Comparison of ENCODE assay signal across 14 mouse cellular contexts in the genomic region with DNA sequence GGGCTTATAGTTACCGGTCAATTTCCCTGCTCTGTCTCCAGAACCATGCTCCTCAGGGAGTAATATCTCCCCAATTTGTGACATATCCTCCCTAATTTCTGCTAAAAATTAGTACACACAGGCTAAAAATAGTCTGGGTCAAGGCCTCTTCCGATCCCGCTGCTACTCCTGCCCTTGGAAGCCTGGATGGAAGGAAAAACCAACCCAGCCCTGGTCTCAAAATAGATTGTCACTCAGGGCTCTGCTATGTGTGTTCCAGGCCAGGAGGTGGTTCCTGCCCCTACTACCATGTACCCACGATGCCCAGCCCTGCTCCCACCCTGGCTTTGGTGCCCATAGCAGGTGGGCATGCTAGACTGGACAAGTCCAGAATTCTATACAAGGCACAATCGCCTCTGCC. TPM values are rescaled to one million over a fixed set of nuclear protein-coding genes. Genes with fewer than 3 reads are reported as not detected.
DNase-seq lines count a peak whose midpoint lies in the region; ATAC-seq and TF ChIP-seq lines count a peak whose summit lies in the region.
"Had no signal": no experiment of that assay in that cellular context is flagged by ENCODE, and none has a peak within 500 bp of the region (broad histone marks: within the 10 kb centered on the region; RNA-seq: fewer than 3 reads in every experiment).

No protein-coding gene starts in this region.

- DNase-seq in gastrocnemius, adult 8-10 months (ENCODE audit: low spot score in 2 of 2): peak; percentile 37 to 45
- no peak for DNase-seq in gastrocnemius, postnatal 14 days
- DNase-seq in liver, adult 2 months (ENCODE audit: extremely low read depth, low read depth, low spot score): no peak
- DNase-seq in heart, embryonic 10.5 days (ENCODE audit: low spot score): no peak
- no peak for DNase-seq in cerebellum, postnatal 36 days
- DNase-seq in layer of hippocampus, adult 18-20 months (ENCODE audit: low spot score in 2 of 2): no peak
- DNase-seq: cerebellum, adult 2 months; lung, postnatal 14 days had no signal

- 81% methylated on average over 5 of the region's 5 CpGs for WGBS in liver, adult 2 months
- WGBS in liver, embryonic 12.5 days (ENCODE audit: insufficient replicate concordance): 74% methylated on average over 5 of the region's 5 CpGs
- 45% methylated on average over 5 of the region's 5 CpGs for WGBS in heart, embryonic 10.5 days
- 64% methylated on average over 5 of the region's 5 CpGs for WGBS in macrophage (ENCODE audit: missing documents)

- no peaks in the 10 kb centered on the region for H3K9me3 ChIP-seq in liver, embryonic 12.5 days (replicated peaks)
- H3K9me3 ChIP-seq in heart, embryonic 10.5 days: no peaks in the 10 kb centered on the region
- H3K9me3 ChIP-seq: embryonic facial prominence, embryonic 12.5 days; intestine, embryonic 15.5 days had no signal

- peaks cover 6% of the 10 kb centered on the region for H3K4me1 ChIP-seq in liver, adult 2 months (ENCODE audit: control insufficient read depth, insufficient read depth, low read length)
- no peaks in the 10 kb centered on the region for H3K4me1 ChIP-seq in liver, embryonic 12.5 days
- peaks cover 41% of the 10 kb centered on the region for H3K4me1 ChIP-seq in heart, embryonic 10.5 days
- H3K4me1 ChIP-seq: intestine, embryonic 15.5 days had no signal

- H3K79me2 ChIP-seq in liver, adult 2 months (ENCODE audit: control insufficient read depth, insufficient read depth, low read length): no peaks in the 10 kb centered on the region; the same call in 1 of the 2 replicates
- H3K79me2 ChIP-seq in macrophage (ENCODE audit: inconsistent target): peaks cover 22% of the 10 kb centered on the region; the same call in 1 of the 2 replicates

- H3K27ac ChIP-seq in liver, adult 2 months (replicated peaks; ENCODE audit: insufficient read depth, low read depth, low read length): peak overlapping the region; percentile 81
- H3K27ac ChIP-seq in liver, embryonic 12.5 days: no peak overlapping the region
- peak overlapping the region; percentile 42 for H3K27ac ChIP-seq in heart, embryonic 10.5 days
- H3K27ac ChIP-seq in macrophage: peak overlapping the region; percentile 84
- H3K27ac ChIP-seq: embryonic facial prominence, embryonic 12.5 days; intestine, embryonic 15.5 days had no signal

- no peak for ATAC-seq in liver, embryonic 12.5 days
- ATAC-seq: CD4-positive, CD25-positive, alpha-beta regulatory T cell, adult 4 months; forebrain, embryonic 14.5 days; intestine, embryonic 15.5 days had no signal

- no peak overlapping the region for H3K4me2 ChIP-seq in liver, embryonic 12.5 days
- H3K4me2 ChIP-seq: embryonic facial prominence, embryonic 12.5 days; intestine, embryonic 15.5 days had no signal

- no peaks in the 10 kb centered on the region for H3K27me3 ChIP-seq in liver, adult 2 months (ENCODE audit: control insufficient read depth, insufficient read depth, low read length)
- H3K27me3 ChIP-seq in liver, embryonic 12.5 days (replicated peaks): no peaks in the 10 kb centered on the region; the same call in 1 of the 2 replicates
- 0 out of 2 replicates have a peak, but pooled peaks cover 4% of the 10 kb centered on the region for H3K27me3 ChIP-seq in heart, embryonic 10.5 days (ENCODE audit: insufficient read depth, poor library complexity, severe bottlenecking)
- H3K27me3 ChIP-seq: embryonic facial prominence, embryonic 12.5 days; intestine, embryonic 15.5 days had no signal

- intact Hi-C loops in gastrocnemius, postnatal 14 days (cut with DNase I; ENCODE audit: low total_unique reads): no loop called here

- TF ChIP-seq POLR2A in liver, adult 2 months (IDR thresholded peaks at IDR 0.05; ENCODE audit: extremely low read depth, insufficient read depth, low read length): no peak

- no peak overlapping the region for H3K9ac ChIP-seq in liver, adult 2 months (ENCODE audit: low read depth, low read length)
- H3K9ac ChIP-seq in liver, embryonic 12.5 days: no peak overlapping the region
- H3K9ac ChIP-seq: embryonic facial prominence, embryonic 12.5 days; intestine, embryonic 15.5 days had no signal

- H3K4me3 ChIP-seq in liver, adult 2 months (ENCODE audit: insufficient read depth, low read depth, low read length): no peak overlapping the region
- no peak overlapping the region for H3K4me3 ChIP-seq in liver, embryonic 12.5 days
- H3K4me3 ChIP-seq in heart, embryonic 10.5 days: no peak overlapping the region
- no peak overlapping the region for H3K4me3 ChIP-seq in macrophage (ENCODE audit: inconsistent target)
- H3K4me3 ChIP-seq: embryonic facial prominence, embryonic 12.5 days; intestine, embryonic 15.5 days had no signal

- TF ChIP-seq CTCF in liver, adult 2 months (IDR thresholded peaks at IDR 0.05; ENCODE audit: low read depth, low read length): no peak

- no peaks in the 10 kb centered on the region for H3K36me3 ChIP-seq in liver, adult 2 months (ENCODE audit: control insufficient read depth, insufficient read depth, low read length)
- no peaks in the 10 kb centered on the region for H3K36me3 ChIP-seq in liver, embryonic 12.5 days
- no peaks in the 10 kb centered on the region for H3K36me3 ChIP-seq in heart, embryonic 10.5 days
- no peaks in the 10 kb centered on the region for H3K36me3 ChIP-seq in macrophage (ENCODE audit: inconsistent target)
- H3K36me3 ChIP-seq: embryonic facial prominence, embryonic 12.5 days; intestine, embryonic 15.5 days had no signal

RNA-seq across cellular contexts. Expression of a gene that starts 17.2 kb away (rescaled TPM):
- 1 to 10 TPM; 4.3 to 9.8 (median 6.8) TPM for total RNA-seq in gastrocnemius, adult 8-10 months (2022)
- 10 to 100 TPM; 13.4 to 20.7 TPM for total RNA-seq in gastrocnemius, postnatal 14 days (2021)
- 5.2 and 8.5 TPM in 2 replicates for total RNA-seq in liver, adult 2 months (2014; rRNA removed)
- 9.8 and 20.8 TPM in 2 replicates for polyA plus RNA-seq in liver, adult 2 months (2012; rRNA removed)
- polyA plus RNA-seq in liver, embryonic 12.5 days (2016; fragmentation: Nextera tagmentation; extraction: Ambion mirVana): 3.3 and 3.9 TPM in 2 replicates
- 5.6 and 6.8 TPM in 2 replicates for polyA plus RNA-seq in heart, embryonic 10.5 days (2016; fragmentation: Nextera tagmentation; extraction: Ambion mirVana)
- 100 to 1,000 TPM; 111 to 459 (median 155) TPM for total RNA-seq in macrophage (2018; cell fraction: chromatin; rRNA removed)
- 10 to 100 TPM; 37.9 to 66.8 (median 48.8) TPM for total RNA-seq in macrophage (2018; cell fraction: cytosol; rRNA removed)
- total RNA-seq in macrophage (2018; cell fraction: nucleus; rRNA removed): 100 to 1,000 TPM in 17 of 26 experiments, 10 to 100 TPM in 9; 72.3 to 261 (median 112) TPM
- polyA plus RNA-seq in macrophage (2018): 33.7 to 64.1 TPM (median 62.3 TPM) in 3 replicates
- total RNA-seq in layer of hippocampus, adult 18-20 months (2021): 10 to 100 TPM; 41.9 to 48.2 TPM

RNA-seq across cellular contexts. Expression of a gene that starts 51.7 kb away (rescaled TPM):
- 1 to 10 TPM; 7.3 to 8.9 (median 8.2) TPM for total RNA-seq in gastrocnemius, adult 8-10 months (2022)
- total RNA-seq in gastrocnemius, postnatal 14 days (2021): 10 to 100 TPM in 1 of 2 experiments, 1 to 10 TPM in 1; 9.4 to 10.3 TPM
- 21.4 and 22.0 TPM in 2 replicates for total RNA-seq in liver, adult 2 months (2014; rRNA removed)
- polyA plus RNA-seq in liver, adult 2 months (2012; rRNA removed): 5.6 and 5.7 TPM in 2 replicates
- polyA plus RNA-seq in liver, embryonic 12.5 days (2016; fragmentation: Nextera tagmentation; extraction: Ambion mirVana): 24.7 and 24.8 TPM in 2 replicates
- 27.6 and 34.2 TPM in 2 replicates for polyA plus RNA-seq in heart, embryonic 10.5 days (2016; fragmentation: Nextera tagmentation; extraction: Ambion mirVana)
- 100 to 1,000 TPM in 11 of 26 experiments, 10 to 100 TPM in 15; 41.1 to 150 (median 93.6) TPM for total RNA-seq in macrophage (2018; cell fraction: chromatin; rRNA removed)
- 10 to 100 TPM; 20.6 to 27.2 (median 23.6) TPM for total RNA-seq in macrophage (2018; cell fraction: cytosol; rRNA removed)
- 100 to 1,000 TPM in 3 of 26 experiments, 10 to 100 TPM in 23; 38.5 to 122 (median 71.5) TPM for total RNA-seq in macrophage (2018; cell fraction: nucleus; rRNA removed)
- 18.0 to 19.1 TPM (median 18.7 TPM) in 3 replicates for polyA plus RNA-seq in macrophage (2018)
- 10 to 100 TPM; 25.1 to 26.4 TPM for total RNA-seq in layer of hippocampus, adult 18-20 months (2021)

RNA-seq across cellular contexts. Expression of a gene that starts 51.8 kb away (rescaled TPM):
- total RNA-seq in gastrocnemius, adult 8-10 months (2022): 10 to 100 TPM; 16.9 to 23.1 (median 18.4) TPM
- 10 to 100 TPM; 21.1 to 25.2 TPM for total RNA-seq in gastrocnemius, postnatal 14 days (2021)
- total RNA-seq in liver, adult 2 months (2014; rRNA removed): 9.0 and 9.3 TPM in 2 replicates
- polyA plus RNA-seq in liver, adult 2 months (2012; rRNA removed): 10.1 and 12.2 TPM in 2 replicates
- 45.9 and 49.2 TPM in 2 replicates for polyA plus RNA-seq in liver, embryonic 12.5 days (2016; fragmentation: Nextera tagmentation; extraction: Ambion mirVana)
- 43.8 and 53.7 TPM in 2 replicates for polyA plus RNA-seq in heart, embryonic 10.5 days (2016; fragmentation: Nextera tagmentation; extraction: Ambion mirVana)
- total RNA-seq in macrophage (2018; cell fraction: chromatin; rRNA removed): 100 to 1,000 TPM in 2 of 26 experiments, 10 to 100 TPM in 24; 32.2 to 195 (median 58.6) TPM
- 10 to 100 TPM; 29.7 to 49.2 (median 38.7) TPM for total RNA-seq in macrophage (2018; cell fraction: cytosol; rRNA removed)
- 10 to 100 TPM; 24.9 to 76.0 (median 35.1) TPM for total RNA-seq in macrophage (2018; cell fraction: nucleus; rRNA removed)
- polyA plus RNA-seq in macrophage (2018): 34.2 to 149 TPM (median 39.7 TPM) in 3 replicates
- 10 to 100 TPM; 37.7 to 46.2 TPM for total RNA-seq in layer of hippocampus, adult 18-20 months (2021)

Comparison
In these comparisons a context has a peak if more than half of its experiments do, and no peak if none do; other contexts are left out.
1. DNase-seq: peak in gastrocnemius, adult 8-10 months (2 of 2); none in gastrocnemius, postnatal 14 days (single experiment), liver, adult 2 months (single experiment), heart, embryonic 10.5 days (single experiment), cerebellum, postnatal 36 days (0 of 2) and layer of hippocampus, adult 18-20 months (0 of 2).